Mouse (Mus musculus): Measurements from ENCODE around the gene Myo9a. TPM values are rescaled to one million over a fixed set of nuclear protein-coding genes. Genes with fewer than 3 reads are reported as not detected.

Myo9a gene
- total and polyA plus RNA-seq, 3 experiments, result 1.6 to 2.6 (median 2.0) TPM

- H3K79me2 ChIP-seq (replicated peaks; ENCODE audit: control insufficient read depth, extremely low read depth, insufficient read depth, poor library complexity, severe bottlenecking), result no peaks in the 10 kb centered on the region
- H3K4me1 ChIP-seq (ENCODE audit: control insufficient read depth in 1 of 2, insufficient read depth in 2 of 2), result peaks cover 0 to 19% of the 10 kb centered on the region in 2 experiments; a peak in 2 of 4 replicates
- H3K4me2 ChIP-seq (ENCODE audit: insufficient read depth, low read depth, poor library complexity, severe bottlenecking), result no peak overlapping the region
- no peaks in the 10 kb centered on the region for H3K9me3 ChIP-seq (replicated peaks; ENCODE audit: low read length)
- no peak overlapping the region for H3K4me3 ChIP-seq (replicated peaks in 1 of 3; ENCODE audit: low read depth in 2 of 3, low read length in 2 of 3, poor library complexity in 1 of 3)
- in situ Hi-C loops (cut with MboI; ENCODE audit: low pct_ligation_motif_present, low pct_unique_long_range_greater_than_20kb, low sequenced_read_pairs) (no loop called here), dilution Hi-C loops (cut with MboI; ENCODE audit: extremely low pct_ligation_motif_present, extremely low pct_unique_long_range_greater_than_20kb, low sequenced_read_pairs) (no loop called here)
- no peak overlapping the region for H3K27ac ChIP-seq (ENCODE audit: insufficient read depth, low read depth)
- TF ChIP-seq ZC3H11A (IDR thresholded peaks at IDR 0.05; ENCODE audit: low read depth, low read length) (no peak), USF2 (conservative IDR thresholded peaks at IDR 0.05; ENCODE audit: low read depth, low read length) (no peak), RAD21 (IDR thresholded peaks at IDR 0.05; ENCODE audit: low read depth, low read length) (no peak), POLR2A (IDR thresholded peaks at IDR 0.05; ENCODE audit: low read depth, low read length) (no peak), NELFE (IDR thresholded peaks at IDR 0.05; ENCODE audit: low read depth, low read length) (no peak), ZMIZ1 (IDR thresholded peaks at IDR 0.05; ENCODE audit: low read depth, low read length) (no peak), E2F4 (IDR thresholded peaks at IDR 0.05; ENCODE audit: insufficient replicate concordance, low read depth, low read length) (no peak), POLR2AphosphoS2 (IDR thresholded peaks at IDR 0.05; ENCODE audit: low read depth, low read length) (no peak), KAT2A (IDR thresholded peaks at IDR 0.05; ENCODE audit: insufficient replicate concordance, low read length) (no peak), MAFK (IDR thresholded peaks at IDR 0.05; ENCODE audit: insufficient replicate concordance, low read length) (no peak), BHLHE40 (IDR thresholded peaks at IDR 0.05; ENCODE audit: low read depth, low read length) (no peak), GABPA (IDR thresholded peaks at IDR 0.05; ENCODE audit: insufficient replicate concordance, low read depth, low read length) (no peak), SMC3 (IDR thresholded peaks at IDR 0.05; ENCODE audit: low read depth, low read length) (no peak), ZNF384 (IDR thresholded peaks at IDR 0.05; ENCODE audit: low read depth, low read length) (no peak)
- H3K9ac ChIP-seq (ENCODE audit: insufficient read depth, low read depth), result no peak overlapping the region
- no peak for DNase-seq (ENCODE audit: extremely low read depth)
- no peaks in the 10 kb centered on the region for H3K36me3 ChIP-seq (replicated peaks in 1 of 2; ENCODE audit: control insufficient read depth in 1 of 2, insufficient read depth in 1 of 2, low read length in 1 of 2)
- H3K27me3 ChIP-seq (replicated peaks), result no peaks in the 10 kb centered on the region
Observed at GRCm38 (mm10) chr9:59949981-59950380, 199.3 kb downstream of the Myo9a start.

- Histone ChIP-seq H3K79me2 (replicated peaks; ENCODE audit: control insufficient read depth, extremely low read depth, insufficient read depth, poor library complexity, severe bottlenecking) (no peaks in the 10 kb centered on the region), H3K27me3 (replicated peaks) (no peaks in the 10 kb centered on the region), H3K4me1 (ENCODE audit: control insufficient read depth in 1 of 2, insufficient read depth in 2 of 2) (peaks cover 4 to 31% of the 10 kb centered on the region in 2 experiments; a peak in 3 of 4 replicates), H3K27ac (ENCODE audit: insufficient read depth, low read depth) (no peak overlapping the region), H3K4me3 (replicated peaks in 1 of 3; ENCODE audit: low read depth in 2 of 3, low read length in 2 of 3, poor library complexity in 1 of 3) (no peak overlapping the region), H3K9ac (ENCODE audit: insufficient read depth, low read depth) (no peak overlapping the region), H3K9me3 (replicated peaks; ENCODE audit: low read length) (no peaks in the 10 kb centered on the region), H3K36me3 (replicated peaks in 1 of 2; ENCODE audit: control insufficient read depth in 1 of 2, insufficient read depth in 1 of 2, low read length in 1 of 2) (no peaks in the 10 kb centered on the region), H3K4me2 (ENCODE audit: insufficient read depth, low read depth, poor library complexity, severe bottlenecking) (no peak overlapping the region)
- TF ChIP-seq MAX (IDR thresholded peaks at IDR 0.05; ENCODE audit: low read length) (no peak), USF2 (conservative IDR thresholded peaks at IDR 0.05; ENCODE audit: low read depth, low read length) (no peak), BHLHE40 (IDR thresholded peaks at IDR 0.05; ENCODE audit: low read depth, low read length) (no peak), ETS1 (conservative IDR thresholded peaks at IDR 0.05; ENCODE audit: low read depth, low read length) (no peak), JUND (conservative IDR thresholded peaks at IDR 0.05; ENCODE audit: low read depth, low read length) (no peak), NRF1 (IDR thresholded peaks at IDR 0.05; ENCODE audit: low read depth, low read length) (no peak)
- dilution Hi-C loops (cut with MboI; ENCODE audit: extremely low pct_ligation_motif_present, extremely low pct_unique_long_range_greater_than_20kb, low sequenced_read_pairs), result no loop called here
- in situ Hi-C loops (cut with MboI; ENCODE audit: low pct_ligation_motif_present, low pct_unique_long_range_greater_than_20kb, low sequenced_read_pairs), result no loop called here
- DNase-seq (ENCODE audit: extremely low read depth), result no peak
Observed at GRCm38 (mm10) chr9:59951001-59951750, 200.5 kb downstream of the Myo9a start.
